Mouse (Mus musculus): ENCODE data around the gene Capn9. TPM values are rescaled to one million over a fixed set of nuclear protein-coding genes. Genes with fewer than 3 reads are reported as not detected.

Capn9 gene
- not detected for total RNA-seq (2023)

DNA sequence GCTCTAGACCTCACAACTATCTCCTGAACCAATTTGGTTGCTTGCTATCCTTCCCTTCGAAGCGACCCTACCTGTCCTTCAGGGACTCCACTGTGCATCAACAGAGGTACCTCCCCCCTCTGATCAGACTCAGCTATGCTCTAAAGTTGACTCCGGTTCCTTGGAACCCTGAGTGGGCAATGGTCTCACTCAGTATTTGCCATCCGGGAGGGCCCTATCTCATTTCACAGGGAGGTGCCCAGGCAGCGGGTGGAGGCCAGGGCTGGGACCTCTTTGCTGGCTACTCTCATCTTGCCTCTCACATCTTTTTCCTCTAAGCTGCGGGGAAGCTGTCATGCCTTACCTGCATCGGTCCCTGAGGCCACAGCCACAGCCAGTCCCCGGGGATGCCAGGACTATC, at the start of gene Capn9:
Capn9 (plus strand) TSS at position 301 of the 400 bp plus-strand sequence.

DNA sequence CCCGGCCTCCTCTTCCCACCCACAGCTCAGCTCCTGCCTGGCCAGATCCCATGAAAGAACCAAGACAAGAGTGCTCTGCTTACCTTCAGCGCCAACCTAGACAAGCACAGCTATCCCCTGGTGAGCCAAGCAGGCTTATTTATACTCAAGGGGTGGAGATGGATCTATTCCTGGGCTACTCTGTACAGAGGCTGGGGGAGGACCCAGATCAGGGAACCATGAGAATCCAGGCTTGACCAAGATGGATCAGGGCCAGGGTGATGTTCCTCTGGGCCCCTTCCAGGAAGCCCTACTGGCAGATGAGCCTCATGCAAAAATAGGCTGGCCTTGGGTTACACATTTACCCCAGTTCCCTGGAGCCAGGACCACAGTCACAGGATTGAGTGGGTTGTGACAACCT, 6.3 kb upstream of the Capn9 start, which contains the start of gene Agt:
Agt (minus strand) TSS at position 114 of the 400 bp plus-strand sequence.

DNA sequence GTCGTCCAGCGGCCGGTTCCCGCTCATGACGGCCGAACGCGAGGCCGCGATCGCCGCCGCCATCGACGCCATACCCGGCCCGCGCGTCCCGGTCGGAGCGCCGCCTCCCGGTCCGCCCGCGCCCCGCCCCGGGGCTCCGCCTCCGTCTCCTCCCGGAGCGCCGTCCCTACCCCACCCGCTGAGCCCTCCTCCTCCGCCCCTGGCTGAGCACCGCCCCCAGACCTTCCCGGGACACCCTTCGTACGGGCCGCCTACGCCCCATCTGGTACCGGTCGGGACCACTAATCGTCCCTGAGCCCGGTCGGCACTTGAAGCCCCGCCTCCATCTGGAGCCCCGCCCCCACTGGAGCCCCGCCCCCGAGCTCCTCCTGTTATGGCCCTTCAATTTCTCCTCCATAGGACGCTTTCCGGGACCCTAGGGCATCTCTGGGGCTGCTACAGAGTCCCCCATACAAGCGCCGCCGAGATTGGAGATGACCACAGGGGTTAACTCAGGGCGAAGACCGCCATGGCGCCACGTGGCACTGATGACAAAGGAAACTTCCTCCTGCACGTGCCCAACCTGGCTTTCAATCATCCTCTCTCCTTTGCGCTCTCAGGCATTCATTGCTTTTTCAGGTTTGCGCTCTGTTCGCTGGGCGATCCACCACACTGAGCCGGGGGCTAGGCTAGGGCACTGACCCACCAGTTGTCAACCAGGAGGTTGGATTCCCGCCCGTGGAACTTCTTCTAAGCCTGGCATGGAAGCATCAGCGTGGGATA, 87.4 kb downstream of the Capn9 start, which contains the start of gene 2310022B05Rik:
2310022B05Rik (minus strand) TSS at position 258 of the 762 bp plus-strand sequence.

Other genes starting within 250 kb of the Capn9 start
- not detected for gene Pgbd5, start 136.5 kb upstream of the Capn9 start, total RNA-seq (2023)
- 41.4 TPM for gene Cog2, start 55.3 kb upstream of the Capn9 start, total RNA-seq (2023)
- not detected for gene Agt, start 6.4 kb upstream of the Capn9 start, total RNA-seq (2023)
- gene 2310022B05Rik, start 87.3 kb downstream of the Capn9 start, total RNA-seq (2023): 5.5 TPM
- 198 TPM for gene Ttc13, start 145.9 kb downstream of the Capn9 start, total RNA-seq (2023)
- 30.6 TPM for gene Arv1, start 146.0 kb downstream of the Capn9 start, total RNA-seq (2023)
- gene Fam89a, start 175.7 kb downstream of the Capn9 start, total RNA-seq (2023): 1.4 TPM
- not detected for gene Trim67, start 217.0 kb downstream of the Capn9 start, total RNA-seq (2023)

Data from CD8-positive naive resting alpha-beta T cell, adult 57 days (primary cell).